Mouse (Mus musculus) lung, postnatal 0 days (tissue): ENCODE measurements around the gene Stub1.

ENCODE experiments used
- CTCF ChIP-seq: IDR thresholded peaks from 2 replicates; pipeline ENCODE4 v1.5.1; 2016; ENCODE audit warnings: antibody characterized with exemption, mild to moderate bottlenecking
- EP300 ChIP-seq: IDR thresholded peaks from 2 replicates; pipeline ENCODE4 v1.6.1; 2016; ENCODE audit warnings: antibody characterized with exemption, mild to moderate bottlenecking, control low read depth

DNA sequence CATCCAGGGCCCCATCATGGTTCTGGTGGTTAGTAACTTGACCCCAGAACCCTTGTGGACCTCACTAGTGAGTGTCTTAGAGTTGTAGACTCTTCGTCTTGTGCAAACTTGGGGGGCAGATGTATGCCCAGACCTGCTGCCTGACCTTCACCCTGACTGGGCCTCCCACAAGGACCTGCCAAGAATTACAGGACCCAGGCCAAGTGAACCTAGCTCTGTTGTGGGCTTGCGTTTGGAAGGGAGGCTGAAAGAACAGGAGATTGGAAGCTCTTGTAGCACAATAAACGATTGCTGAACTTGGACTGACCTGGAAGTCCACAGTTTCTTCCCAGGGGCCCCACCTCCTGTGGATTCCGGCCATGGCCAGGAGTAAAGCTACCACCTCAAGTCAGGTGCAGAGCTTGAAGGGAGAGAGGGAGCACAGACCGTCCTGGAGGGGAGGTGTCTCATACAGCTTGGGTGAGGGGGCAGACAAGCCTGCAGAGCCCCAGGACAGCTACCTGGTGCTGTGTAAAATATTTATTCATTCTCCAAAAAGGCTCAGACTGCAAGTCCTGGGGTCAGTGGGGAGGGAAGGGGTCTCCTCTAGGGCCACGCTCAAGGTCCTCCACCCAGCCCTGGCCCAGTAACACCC, 874 bp upstream of the Stub1 start:
- TF ChIP-seq EP300 (no peak), CTCF (no peak)
